Mouse (Mus musculus) heart, adult 18-20 months (tissue): Measurements from ENCODE around the gene Higd1a. TPM values are rescaled to one million over a fixed set of nuclear protein-coding genes. Genes with fewer than 3 reads are reported as not detected.

Source experiments
- DNase-seq, 2 experiments: peaks; one replicate each; pipeline ENCODE4 v3.0.0; 2021 to 2022; ENCODE audit warnings: mixed read lengths in 1 of 2
- long read RNA-seq, 2 experiments: library from polyadenylated mRNA; stranded (forward); transcript quantifications; one replicate each; pipeline ENCODE4 v2.0.0; 2021
- total RNA-seq, 2 experiments: library from RNA; stranded (reverse); gene quantifications; 2 replicates each; pipeline ENCODE4 v1.2.3; 2021

Gene Higd1a
- 100 to 1,000 TPM; 202 to 214 TPM for total RNA-seq
- long read RNA-seq, experiment 1, transcript Higd1a-201 (4 exons, 2,232 nt) = major isoform, 538 of 600 reads
- long read RNA-seq, experiment 1, partial matches to known transcripts = 3 of 600 reads
- long read RNA-seq, experiment 1, other reads (novel, unspliced or antisense) = 58 of 600 reads
- long read RNA-seq, experiment 2, transcript Higd1a-201 (4 exons, 2,232 nt) = major isoform, 339 of 385 reads
- long read RNA-seq, experiment 2, partial matches to known transcripts = 3 of 385 reads
- long read RNA-seq, experiment 2, other reads (novel, unspliced or antisense) = 41 of 385 reads

DNA sequence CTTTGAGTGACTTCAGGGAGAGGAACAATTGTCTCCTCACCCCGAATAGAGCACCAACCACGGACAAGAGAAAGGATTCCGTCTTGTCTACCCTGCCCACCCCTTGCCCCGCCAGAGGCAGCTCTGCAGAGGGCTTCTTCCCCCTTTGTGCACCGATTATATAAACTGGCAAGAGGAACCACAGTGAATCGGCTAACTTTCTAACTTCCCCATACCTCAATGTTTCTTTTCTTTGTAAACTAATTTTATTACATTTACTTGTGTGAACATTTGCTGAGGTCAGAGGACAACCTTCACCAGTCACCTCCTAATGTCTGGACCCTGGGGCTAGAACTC lies at the start of gene Higd1a:
Gene Higd1a (minus strand): TSS at position 210 of the 336 bp plus-strand sequence.
- no peak for DNase-seq

DNA sequence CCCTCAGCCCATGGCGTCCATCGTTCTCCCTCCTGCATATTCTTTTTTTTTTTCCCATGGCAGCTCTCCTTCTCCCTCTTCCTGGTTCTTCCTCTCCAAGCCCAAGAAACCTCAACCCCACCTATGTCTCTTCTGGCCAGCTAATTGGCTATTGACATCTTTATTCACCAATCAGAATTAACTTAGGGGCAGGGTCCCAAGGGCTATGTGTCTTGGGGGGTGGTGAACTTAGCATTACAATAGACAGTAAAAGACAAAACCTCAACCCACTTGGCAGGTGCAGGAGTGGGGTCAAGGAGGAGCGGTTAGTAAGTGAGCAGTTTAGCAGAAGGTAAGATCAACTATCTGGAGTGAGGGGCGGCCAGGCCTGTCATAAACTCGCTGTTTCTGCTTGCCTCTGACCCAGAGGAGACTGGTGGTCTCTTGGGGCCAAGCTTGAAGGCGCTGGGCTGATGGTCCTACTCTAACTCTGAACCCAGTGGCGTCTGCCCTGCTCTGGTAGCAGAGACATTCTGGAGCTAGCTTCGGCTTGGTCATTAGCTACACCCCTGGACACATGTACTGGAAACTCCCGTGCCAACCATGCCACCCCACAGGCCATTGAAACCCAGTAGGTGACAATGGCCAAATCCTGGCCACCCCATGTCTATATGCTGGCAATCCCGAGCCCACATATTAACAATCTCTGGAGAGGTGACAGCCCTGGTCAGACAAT lies 49.4 kb upstream of the Higd1a start:
- DNase-seq = no peak

DNA sequence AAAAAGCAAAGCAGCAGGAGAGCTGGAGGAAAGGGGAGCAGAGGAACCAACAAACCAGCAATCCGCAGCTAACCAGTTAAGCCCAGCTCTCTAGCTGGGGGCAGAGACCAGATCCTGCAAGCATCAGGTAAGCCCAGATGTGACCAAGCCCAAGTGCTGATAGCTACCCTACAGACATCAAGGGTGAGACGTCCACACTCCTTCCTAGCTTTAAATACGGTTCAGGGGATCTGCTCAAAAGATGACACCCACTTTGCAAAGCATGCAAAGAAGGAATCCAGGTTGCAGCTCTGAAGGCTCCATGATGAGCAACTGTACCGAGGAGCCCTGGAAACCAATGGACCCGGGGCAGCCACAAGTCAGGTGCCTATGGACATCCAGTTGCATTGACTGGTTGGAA lies 48.3 kb upstream of the Higd1a start:
- DNase-seq = no peak

DNA sequence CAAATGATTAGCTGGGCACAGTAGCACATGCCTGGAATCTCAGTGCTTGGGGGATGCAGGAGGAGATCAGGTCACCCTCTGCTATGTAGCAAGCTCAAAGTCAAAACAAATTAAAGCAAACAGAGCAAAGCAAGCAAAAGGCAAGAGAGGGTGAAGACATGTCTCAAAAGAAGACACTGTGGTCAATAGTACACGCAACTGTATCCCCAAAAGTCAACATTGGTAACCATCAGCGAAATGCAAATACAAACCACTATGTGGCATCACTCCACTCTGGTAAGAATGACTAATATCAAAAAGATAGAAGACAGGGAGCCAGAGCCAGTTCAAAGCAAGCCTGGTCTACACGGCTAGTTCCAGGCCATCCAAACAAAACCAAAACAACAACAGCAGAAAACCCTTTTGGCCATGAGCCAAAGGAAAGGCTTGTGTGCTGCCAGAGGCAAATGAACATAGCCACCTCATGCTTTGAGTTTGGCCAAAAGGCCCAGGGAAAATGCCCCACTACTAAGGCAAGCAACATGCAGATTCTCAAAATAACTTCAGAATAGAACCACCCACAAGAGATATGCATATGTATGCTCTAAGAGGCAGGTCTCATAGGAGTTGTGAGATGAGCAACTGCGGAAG lies 47.5 kb upstream of the Higd1a start:
- DNase-seq = no peak

DNA sequence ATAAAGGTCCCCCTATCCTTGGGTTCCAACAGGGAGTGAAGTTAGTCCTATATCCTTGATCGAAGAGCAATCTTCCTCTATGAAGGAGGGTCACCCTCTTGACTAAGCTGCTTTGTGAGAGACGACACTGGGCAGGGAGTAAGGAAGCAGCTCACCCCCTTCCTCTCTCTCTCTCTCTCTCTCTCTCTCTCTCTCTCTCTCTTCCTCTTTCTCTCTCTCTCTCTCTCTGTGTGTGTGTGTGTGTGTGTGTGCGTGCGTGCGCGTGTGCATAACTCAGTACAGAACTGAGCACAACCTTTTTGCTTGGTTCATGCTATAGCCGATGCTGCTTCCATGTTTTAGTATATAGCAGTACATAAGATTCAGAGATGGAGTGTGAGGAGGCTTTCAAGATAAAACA lies 46.8 kb upstream of the Higd1a start:
- DNase-seq = no peak

DNA sequence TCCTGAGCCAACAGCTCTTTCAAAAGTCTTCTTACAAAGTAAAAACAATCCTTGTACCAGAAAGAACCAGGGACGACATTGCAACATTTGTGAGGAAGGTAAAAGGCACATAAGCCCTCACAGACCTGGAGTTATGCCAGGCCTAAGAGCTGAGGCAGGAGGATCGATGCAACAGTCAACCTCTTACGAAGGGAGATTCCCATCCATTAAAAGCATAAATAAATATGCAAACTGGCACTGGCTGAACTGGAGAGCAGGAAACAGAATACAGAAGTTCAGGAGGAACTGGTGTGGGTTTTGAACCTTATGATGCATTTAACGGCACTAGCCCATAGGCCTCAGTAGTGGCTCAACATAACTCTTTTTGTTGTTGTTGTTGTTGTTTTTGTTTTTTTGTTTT lies 46.2 kb upstream of the Higd1a start:
- DNase-seq = no peak

DNA sequence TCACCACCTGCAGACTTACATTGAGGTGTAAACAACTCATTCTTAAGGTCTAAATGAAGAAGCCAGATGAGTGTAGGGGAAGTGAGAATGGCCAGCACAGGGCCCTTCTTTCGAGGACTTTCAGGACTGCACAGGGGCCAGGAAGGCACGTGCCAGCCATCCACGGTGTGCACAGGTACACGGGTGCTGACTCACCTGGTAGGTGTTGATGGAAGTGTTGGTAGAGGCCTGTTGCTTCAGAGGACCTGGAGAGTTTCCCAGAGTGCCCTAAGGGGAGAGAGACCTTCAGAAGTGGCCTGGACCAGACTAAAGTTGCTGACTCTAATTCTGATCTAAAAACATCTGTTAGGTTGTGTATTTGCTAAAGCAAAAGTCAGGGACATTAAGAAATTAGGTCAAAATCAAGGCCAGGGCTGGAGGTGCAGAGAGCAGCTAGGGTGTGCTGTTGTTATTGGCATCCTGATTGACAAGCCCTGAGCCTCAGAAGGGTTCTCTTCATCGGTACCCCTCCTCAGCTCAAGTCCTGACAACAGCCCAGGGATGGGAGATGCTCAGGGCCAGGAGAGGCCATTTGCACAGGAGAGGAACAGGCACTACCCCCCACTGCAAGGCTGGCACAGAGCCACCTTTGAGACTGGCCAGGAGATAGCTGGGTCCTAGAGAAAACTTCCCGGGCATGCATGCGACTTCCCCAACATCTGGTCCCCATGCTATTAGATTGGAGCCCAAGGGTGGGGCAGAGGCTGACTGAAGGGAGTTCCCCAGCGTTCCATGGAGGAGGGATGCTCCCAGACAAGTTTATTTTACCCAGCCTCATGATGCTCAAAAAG lies 45.5 kb upstream of the Higd1a start:
- DNase-seq = peak in 1 of 2 experiments; percentile 68

DNA sequence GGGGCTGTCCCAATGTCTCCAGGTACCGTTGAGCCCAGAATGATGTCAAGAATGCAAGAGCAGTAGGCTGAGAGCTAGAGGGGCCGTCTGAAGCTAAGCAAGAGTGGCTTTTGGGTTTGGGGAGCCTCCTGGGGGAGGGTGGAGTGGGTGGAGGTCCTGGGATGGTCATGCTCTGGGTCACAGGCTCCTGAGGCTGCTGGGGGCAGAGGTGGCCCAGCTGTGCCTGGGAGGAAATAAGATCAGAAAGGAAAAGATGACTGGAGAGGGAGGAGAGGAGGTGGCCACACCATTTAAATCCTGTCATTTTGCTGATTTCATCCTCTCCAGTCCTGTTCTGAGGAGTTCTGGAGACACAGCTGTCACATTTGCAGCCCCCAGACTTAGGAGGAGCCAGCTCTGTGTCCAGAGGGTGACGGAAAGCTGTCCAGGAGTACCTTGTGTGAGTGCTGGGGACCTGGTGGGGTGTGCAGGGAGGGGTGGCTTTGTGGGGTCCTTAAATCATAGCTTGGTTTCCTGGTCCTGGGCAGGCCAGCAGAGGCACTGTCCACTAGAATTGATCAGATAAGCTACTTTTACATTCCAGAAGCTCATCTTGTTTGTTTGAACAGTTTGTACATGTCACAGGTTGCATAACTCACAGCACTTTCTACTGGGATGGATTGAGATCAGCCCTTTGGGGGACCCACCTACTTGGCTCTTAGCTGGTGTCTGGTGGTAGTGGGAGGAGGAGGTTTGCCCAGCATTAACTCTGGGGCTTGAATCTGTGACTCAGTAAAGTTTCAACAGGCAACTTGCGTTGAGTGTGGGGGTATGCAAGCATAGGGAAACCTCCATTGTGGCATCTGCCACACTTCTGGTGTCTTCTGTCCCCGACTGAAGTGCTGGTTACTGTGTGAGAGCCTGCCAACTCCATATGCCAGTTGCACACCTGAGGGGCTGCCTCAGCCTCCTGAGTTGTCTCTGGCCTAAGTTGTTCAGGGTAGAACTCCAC lies 43.8 kb upstream of the Higd1a start:
- no peak for DNase-seq

DNA sequence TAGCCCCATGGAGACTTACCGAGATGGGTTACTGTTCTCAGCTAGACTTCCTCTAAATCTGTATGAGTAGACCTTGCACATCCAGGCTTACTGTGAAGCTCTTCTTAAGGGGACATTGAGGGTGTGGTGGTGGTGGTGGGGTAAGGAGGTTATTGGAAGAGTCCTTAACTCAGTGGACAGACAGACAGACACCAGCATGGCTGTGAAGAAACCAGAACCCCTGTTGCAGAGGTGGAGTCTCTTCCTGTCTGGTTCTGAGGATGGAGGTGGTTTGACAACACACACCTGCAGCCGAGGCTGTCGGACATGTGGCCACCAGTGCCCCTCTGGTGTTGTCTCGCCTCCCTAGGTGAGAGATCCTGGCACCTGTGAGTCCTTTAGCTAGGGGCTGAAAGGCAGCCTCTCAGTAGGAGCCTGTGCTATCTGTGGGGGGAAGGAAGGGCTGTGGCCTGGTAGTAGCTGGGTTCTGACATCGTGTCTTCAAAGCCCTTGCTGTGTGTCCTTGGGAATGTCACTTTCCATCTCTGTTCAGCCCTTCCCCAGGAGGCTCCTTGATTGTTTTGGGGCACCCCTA lies 42.2 kb upstream of the Higd1a start:
- DNase-seq = no peak

DNA sequence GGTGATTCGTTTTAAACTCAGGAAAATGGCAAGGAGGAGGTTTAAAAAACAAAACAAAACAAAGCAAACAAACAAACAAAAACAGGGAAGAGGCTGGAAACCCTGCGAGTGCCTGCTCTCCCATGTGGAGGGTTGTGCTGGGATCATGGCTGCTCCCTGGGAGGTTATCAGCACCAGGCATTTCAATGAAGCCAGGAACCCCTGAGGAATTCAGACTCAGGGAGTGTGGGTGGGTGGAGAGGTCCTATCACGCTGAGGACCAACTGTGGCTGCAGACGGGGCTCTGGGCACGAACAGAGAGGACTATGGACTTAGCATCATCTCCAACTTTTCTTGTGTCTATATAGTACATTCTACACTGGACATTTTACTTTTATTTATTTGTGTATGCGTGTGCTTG lies 41.1 kb upstream of the Higd1a start:
- DNase-seq = no peak

DNA sequence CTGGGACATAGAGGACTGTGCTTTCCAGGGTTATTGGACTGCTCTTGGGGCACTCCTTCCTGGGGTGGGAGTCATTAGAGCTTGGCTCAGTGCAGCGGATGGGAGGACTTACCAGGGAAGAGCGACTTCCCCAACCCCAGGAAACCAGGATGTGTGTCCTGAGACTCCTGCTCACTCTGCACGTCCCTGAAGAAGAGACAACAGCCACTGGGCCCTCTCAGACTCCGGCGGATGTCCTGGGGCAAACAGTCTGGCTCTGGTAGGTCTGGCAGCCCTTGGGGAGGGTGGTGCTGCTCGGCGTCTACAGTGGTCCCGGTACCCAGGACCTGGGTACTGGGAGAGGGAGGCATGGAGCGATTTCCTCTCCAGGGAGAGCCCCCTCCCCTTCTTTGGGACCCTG lies 40.1 kb upstream of the Higd1a start, which contains the start of gene Ackr2:
Gene Ackr2 (plus strand): TSS at position 111 of the 400 bp plus-strand sequence.
- DNase-seq = no peak

DNA sequence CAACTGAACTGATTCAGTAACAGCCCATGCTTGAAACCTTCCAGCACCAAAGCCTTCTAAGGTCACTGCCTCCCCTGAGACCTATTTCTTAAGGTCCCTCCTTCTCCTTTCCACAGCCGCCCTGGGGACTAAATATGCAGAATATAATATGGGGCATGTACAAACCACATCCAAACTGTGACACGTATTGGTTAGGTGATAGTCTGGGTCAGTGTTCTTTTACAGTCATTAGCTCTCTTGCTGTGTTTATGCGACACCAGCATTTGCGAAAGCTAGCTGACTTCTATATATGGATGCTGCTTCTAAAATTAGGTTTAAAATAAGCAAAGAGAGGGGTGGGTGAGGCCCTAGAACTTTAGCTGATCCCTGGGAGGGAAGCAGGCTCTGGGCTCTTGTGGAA lies 38.7 kb upstream of the Higd1a start:
- no peak for DNase-seq

DNA sequence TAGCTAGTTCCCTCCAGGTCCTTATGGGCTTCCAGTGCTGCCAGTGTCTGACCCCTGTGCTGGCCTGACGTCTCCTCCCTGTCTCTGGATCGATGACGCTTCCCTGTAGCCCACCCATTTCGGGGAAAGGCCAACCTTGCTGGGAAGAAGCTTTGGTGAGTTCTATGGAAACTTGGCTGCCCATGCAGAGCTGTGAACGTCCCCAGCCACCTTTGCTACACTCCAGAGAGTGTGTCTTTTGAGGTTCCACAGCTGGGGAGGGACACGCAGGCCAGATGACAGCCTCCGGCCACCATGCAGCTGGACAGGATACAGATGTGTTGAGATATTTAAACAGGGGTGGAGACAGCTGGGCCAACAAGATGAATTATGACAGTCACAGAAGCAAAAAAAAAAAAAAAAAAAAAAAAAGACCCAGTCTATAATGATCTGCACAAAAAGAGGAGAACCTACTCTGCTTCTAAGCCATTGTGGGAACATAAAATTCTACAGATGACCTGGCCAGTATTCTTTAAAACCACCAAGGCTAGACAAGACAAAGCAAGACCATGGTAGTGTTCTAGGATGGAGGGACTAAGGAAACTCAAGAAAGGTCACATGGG lies 37.3 kb upstream of the Higd1a start:
- peak; percentile 34 to 61 for DNase-seq

DNA sequence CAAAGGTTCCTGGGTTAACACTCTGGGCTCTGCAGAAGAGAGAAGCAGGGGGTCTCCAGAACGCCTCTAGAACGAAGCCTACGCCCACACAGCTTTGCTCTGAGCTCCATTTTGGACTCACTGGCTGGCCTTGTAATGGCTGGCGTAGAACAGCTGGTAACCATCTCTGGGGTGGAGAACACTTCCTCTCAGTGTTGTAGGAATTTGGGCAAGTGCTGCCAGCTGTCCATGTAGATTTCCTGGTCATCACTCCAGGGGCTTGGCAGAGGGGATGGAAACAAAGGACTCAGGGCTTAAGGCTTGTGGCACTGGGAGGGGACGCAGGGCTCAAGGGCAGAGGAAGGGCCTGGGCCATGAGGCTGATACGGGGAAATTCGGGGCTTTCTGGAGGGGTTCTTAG lies 36.3 kb upstream of the Higd1a start:
- peak; percentile 34 to 42 for DNase-seq

DNA sequence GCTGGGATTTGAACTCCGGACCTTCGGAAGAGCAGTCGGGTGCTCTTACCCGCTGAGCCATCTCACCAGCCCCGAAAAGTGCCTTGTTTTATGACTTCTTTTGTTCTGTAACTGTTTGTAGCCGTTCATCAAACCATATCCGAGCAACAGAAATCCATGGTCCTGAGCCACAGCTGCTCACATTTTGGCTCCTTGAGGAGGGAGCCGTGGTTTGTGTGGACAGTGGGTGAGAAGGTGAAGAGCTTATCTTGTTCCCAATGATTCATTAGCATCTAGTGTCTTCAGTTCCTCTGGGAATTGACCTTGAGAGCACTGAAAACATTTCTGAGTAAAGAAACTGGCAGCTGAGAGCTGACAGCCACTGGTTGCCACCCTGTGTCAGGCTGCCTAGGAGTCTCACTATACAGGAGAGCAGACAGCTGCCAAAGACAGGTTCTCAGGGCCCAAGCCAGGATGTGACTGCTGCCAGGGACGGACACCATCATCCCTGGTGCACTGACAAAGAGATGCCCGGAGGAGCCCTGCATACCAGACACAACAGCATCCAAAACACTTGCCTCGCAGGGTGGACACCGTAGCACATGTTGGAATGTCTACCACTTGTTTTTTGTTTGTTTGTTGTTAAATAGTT lies 34.0 kb upstream of the Higd1a start:
- no peak for DNase-seq

DNA sequence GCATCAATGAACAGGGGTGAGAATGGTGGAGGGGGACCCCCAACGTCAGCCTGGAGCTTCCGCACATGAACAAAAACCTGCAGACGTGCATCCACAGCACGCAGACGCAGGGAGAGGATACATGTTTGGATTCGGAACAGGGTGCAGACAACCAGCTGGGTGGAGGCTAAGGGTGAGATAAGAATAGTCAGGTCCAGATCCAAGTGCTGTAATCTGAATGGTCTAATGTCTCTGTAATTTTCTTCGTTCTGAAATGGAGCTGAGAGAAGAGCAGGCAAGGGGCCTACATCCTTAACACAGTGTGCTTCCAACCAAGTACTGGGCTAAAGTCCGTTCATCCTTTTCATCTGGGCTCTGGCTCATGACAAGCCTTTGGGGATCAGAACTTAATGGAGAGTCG lies 33.1 kb upstream of the Higd1a start:
- peak; percentile 42 to 48 for DNase-seq

DNA sequence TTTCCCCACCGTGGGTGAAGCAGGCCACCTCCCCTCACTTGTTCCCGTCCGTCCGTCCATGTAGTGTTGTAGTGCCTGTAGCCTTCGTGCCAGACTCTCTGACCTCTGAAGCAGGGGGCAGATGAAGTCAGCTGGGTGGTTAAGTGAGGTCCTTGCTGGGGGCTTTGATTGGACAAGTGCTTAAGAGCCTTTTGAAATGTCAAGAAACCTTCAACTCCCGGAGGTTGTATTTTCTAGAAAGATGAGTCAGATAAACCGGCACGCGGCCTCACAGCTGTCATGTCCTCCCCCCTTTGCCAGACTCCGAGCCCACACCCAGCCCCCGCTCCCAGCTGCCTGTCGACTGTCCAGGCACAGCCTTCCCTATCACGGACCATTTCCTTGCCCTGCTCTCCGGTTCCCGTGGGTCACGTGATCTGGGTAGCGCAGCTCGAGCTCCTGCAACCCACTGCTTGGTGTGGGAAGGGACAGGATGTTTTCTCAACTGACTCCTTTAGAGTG lies 32.3 kb upstream of the Higd1a start:
- peak; percentile 83 to 86 for DNase-seq

DNA sequence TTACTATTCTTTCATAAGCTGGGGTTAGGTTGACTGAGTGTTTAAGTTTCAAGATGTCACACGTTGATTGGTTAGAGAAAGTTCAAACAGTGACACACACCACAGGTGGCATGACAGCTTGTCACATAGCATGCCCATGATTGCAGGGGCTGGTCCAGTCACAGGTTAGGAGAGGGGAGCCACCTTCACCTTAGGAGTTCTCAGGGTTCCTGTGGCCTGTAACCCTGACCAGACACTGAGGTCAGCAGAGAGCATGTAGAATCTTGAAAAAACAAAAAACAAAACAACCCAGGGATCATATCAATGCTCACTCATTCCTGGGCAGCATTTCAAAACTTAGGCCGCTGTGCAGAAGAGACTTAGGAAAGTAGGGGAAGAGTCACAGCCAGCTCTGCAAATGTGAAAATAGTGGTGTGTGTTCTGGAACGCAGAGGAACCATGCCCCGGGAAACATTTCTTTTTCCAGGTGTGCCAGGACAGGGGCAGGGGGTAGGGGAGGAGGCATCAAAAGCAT lies 31.8 kb upstream of the Higd1a start:
- DNase-seq = peak in 1 of 2 experiments; percentile 61

DNA sequence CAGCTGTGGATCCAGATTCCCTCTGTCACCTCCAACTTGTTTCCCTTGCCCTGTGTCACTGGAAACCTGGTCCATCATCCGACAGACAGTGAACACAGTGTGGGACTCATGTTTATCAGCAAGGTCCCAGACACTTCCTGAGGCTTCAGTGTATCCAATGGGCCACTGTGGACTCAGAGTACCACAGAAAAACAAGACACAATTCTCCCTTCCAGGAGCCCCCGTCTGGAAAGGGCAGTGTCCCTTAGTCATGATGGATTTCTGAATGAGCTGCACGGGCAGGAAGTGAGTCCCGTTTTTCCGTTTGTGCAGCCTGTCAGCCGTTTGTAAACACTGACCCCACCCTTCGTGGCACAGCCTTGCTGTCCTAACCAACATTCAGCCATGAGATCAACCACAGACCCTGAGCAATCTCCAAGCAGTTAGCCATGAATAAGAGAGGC lies 23.9 kb upstream of the Higd1a start:
- peak in 1 of 2 experiments; percentile 64 for DNase-seq
